Mouse (Mus musculus): ENCODE results near the gene Aamp. TPM values are rescaled to one million over a fixed set of nuclear protein-coding genes. Genes with fewer than 3 reads are reported as not detected.

Gene Aamp
- polyA plus RNA-seq, 2 experiments = 181 to 228 TPM

GRCm38 (mm10) chr1:74250096-74250495 lies 34.4 kb downstream of the Aamp start:
- H3K9ac ChIP-seq (ENCODE audit: low read depth, low read length, severe bottlenecking) = no peak overlapping the region
- 77% methylated on average over 4 of the region's 4 CpGs for WGBS
- H3K27me3 ChIP-seq (ENCODE audit: control insufficient read depth, insufficient read depth, low read length) = no peaks in the 10 kb centered on the region
- H3K4me1 ChIP-seq (ENCODE audit: control insufficient read depth, insufficient read depth, low read length) = no peaks in the 10 kb centered on the region
- H3K4me2 ChIP-seq (replicated peaks; ENCODE audit: low read depth, low read length, severe bottlenecking) = no peak overlapping the region
- no peak for DNase-seq (ENCODE audit: low spot score)
- peaks cover 76% of the 10 kb centered on the region for H3K36me3 ChIP-seq (ENCODE audit: control insufficient read depth, insufficient read depth, low read length)
- ATAC-seq (ENCODE audit: low FRiP score, low read depth) = no peak
- TF ChIP-seq POLR2A (IDR thresholded peaks at IDR 0.05; ENCODE audit: borderline replicate concordance, extremely low read depth, insufficient read depth, insufficient read length) = no peak
- no peak overlapping the region for H3K4me3 ChIP-seq (replicated peaks; ENCODE audit: low read length)
- H3K9me3 ChIP-seq (ENCODE audit: control insufficient read depth, low read length) = no peaks in the 10 kb centered on the region
- H3K27ac ChIP-seq (replicated peaks; ENCODE audit: low read depth, low read length) = no peak overlapping the region

- H3K27me3 ChIP-seq (ENCODE audit: control insufficient read depth, insufficient read depth, low read length) = no peaks in the 10 kb centered on the region
- H3K4me1 ChIP-seq (ENCODE audit: control insufficient read depth, insufficient read depth, low read length) = no peaks in the 10 kb centered on the region
- H3K4me2 ChIP-seq (replicated peaks; ENCODE audit: low read depth, low read length, severe bottlenecking) = no peak overlapping the region
- H3K9me3 ChIP-seq (ENCODE audit: control insufficient read depth, low read length) = no peaks in the 10 kb centered on the region
- no peak for ATAC-seq (ENCODE audit: low FRiP score, low read depth)
- H3K4me3 ChIP-seq (replicated peaks; ENCODE audit: low read length) = no peak overlapping the region
- DNase-seq (ENCODE audit: low spot score) = no peak
- no peak overlapping the region for H3K9ac ChIP-seq (ENCODE audit: low read depth, low read length, severe bottlenecking)
- H3K36me3 ChIP-seq (ENCODE audit: control insufficient read depth, insufficient read depth, low read length) = peaks cover 71% of the 10 kb centered on the region
- H3K27ac ChIP-seq (replicated peaks; ENCODE audit: low read depth, low read length) = peak overlapping the region; percentile 45
- TF ChIP-seq POLR2A (IDR thresholded peaks at IDR 0.05; ENCODE audit: borderline replicate concordance, extremely low read depth, insufficient read depth, insufficient read length) = no peak
- 48% methylated on average over 5 of the region's 5 CpGs for WGBS
Observed at GRCm38 (mm10) chr1:74249331-74249980, 35.1 kb downstream of the Aamp start.

- Histone ChIP-seq H3K9ac (ENCODE audit: low read depth, low read length, severe bottlenecking) (no peak overlapping the region), H3K4me1 (ENCODE audit: control insufficient read depth, insufficient read depth, low read length) (no peaks in the 10 kb centered on the region), H3K27me3 (ENCODE audit: control insufficient read depth, insufficient read depth, low read length) (no peaks in the 10 kb centered on the region), H3K36me3 (ENCODE audit: control insufficient read depth, insufficient read depth, low read length) (peaks cover 66% of the 10 kb centered on the region), H3K4me2 (replicated peaks; ENCODE audit: low read depth, low read length, severe bottlenecking) (no peak overlapping the region), H3K27ac (replicated peaks; ENCODE audit: low read depth, low read length) (peak overlapping the region; percentile 45), H3K9me3 (ENCODE audit: control insufficient read depth, low read length) (no peaks in the 10 kb centered on the region), H3K4me3 (replicated peaks; ENCODE audit: low read length) (no peak overlapping the region)
- ATAC-seq (ENCODE audit: low FRiP score, low read depth) = no peak
- DNase-seq (ENCODE audit: low spot score) = peak; percentile 41
- no peak for TF ChIP-seq POLR2A (IDR thresholded peaks at IDR 0.05; ENCODE audit: borderline replicate concordance, extremely low read depth, insufficient read depth, insufficient read length)
- 28% methylated on average over 1 of the region's 1 CpGs for WGBS
Observed at GRCm38 (mm10) chr1:74248799-74249198, 35.7 kb downstream of the Aamp start.

GRCm38 (mm10) chr1:74245525-74245924 lies 39.0 kb downstream of the Aamp start:
- Histone ChIP-seq H3K36me3 (ENCODE audit: control insufficient read depth, insufficient read depth, low read length) (peaks cover 38% of the 10 kb centered on the region), H3K9ac (ENCODE audit: low read depth, low read length, severe bottlenecking) (no peak overlapping the region), H3K27ac (replicated peaks; ENCODE audit: low read depth, low read length) (no peak overlapping the region), H3K4me3 (replicated peaks; ENCODE audit: low read length) (no peak overlapping the region), H3K27me3 (ENCODE audit: control insufficient read depth, insufficient read depth, low read length) (no peaks in the 10 kb centered on the region), H3K9me3 (ENCODE audit: control insufficient read depth, low read length) (no peaks in the 10 kb centered on the region), H3K4me2 (replicated peaks; ENCODE audit: low read depth, low read length, severe bottlenecking) (no peak overlapping the region), H3K4me1 (ENCODE audit: control insufficient read depth, insufficient read depth, low read length) (no peaks in the 10 kb centered on the region)
- ATAC-seq (ENCODE audit: low FRiP score, low read depth) = no peak
- 76% methylated on average over 2 of the region's 2 CpGs for WGBS
- no peak for DNase-seq (ENCODE audit: low spot score)
- no peak for TF ChIP-seq POLR2A (IDR thresholded peaks at IDR 0.05; ENCODE audit: borderline replicate concordance, extremely low read depth, insufficient read depth, insufficient read length)

- Histone ChIP-seq H3K4me2 (replicated peaks; ENCODE audit: low read depth, low read length, severe bottlenecking) (no peak overlapping the region), H3K9ac (ENCODE audit: low read depth, low read length, severe bottlenecking) (no peak overlapping the region)
- 89% methylated on average over 4 of the region's 4 CpGs for WGBS
Observed at GRCm38 (mm10) chr1:74240832-74241231, 43.7 kb downstream of the Aamp start.

More at GRCm38 (mm10) chr1:74240832-74241231, 43.7 kb downstream of the Aamp start:
- Histone ChIP-seq H3K4me1 (ENCODE audit: control insufficient read depth, insufficient read depth, low read length) (peaks cover 20% of the 10 kb centered on the region), H3K27ac (replicated peaks; ENCODE audit: low read depth, low read length) (no peak overlapping the region), H3K4me3 (replicated peaks; ENCODE audit: low read length) (no peak overlapping the region), H3K36me3 (ENCODE audit: control insufficient read depth, insufficient read depth, low read length) (peaks cover 4% of the 10 kb centered on the region; the same call in 1 of the 2 replicates), H3K9me3 (ENCODE audit: control insufficient read depth, low read length) (no peaks in the 10 kb centered on the region), H3K27me3 (ENCODE audit: control insufficient read depth, insufficient read depth, low read length) (no peaks in the 10 kb centered on the region)
- TF ChIP-seq POLR2A (IDR thresholded peaks at IDR 0.05; ENCODE audit: borderline replicate concordance, extremely low read depth, insufficient read depth, insufficient read length) = no peak
- no peak for DNase-seq (ENCODE audit: low spot score)
- no peak for ATAC-seq (ENCODE audit: low FRiP score, low read depth)

Data from limb, embryonic 14.5 days (tissue).